Mouse (Mus musculus) forebrain, embryonic 13.5 days (tissue): ENCODE measurements at regions not wholly inside any gene's neighbourhood (a gene's known extent, or its start where the extent isn't known, plus 50 kb on each side); places are given as distances from the start of the nearest gene placed in this dataset.

Experiments used
- ATAC-seq: fragments of 200-750 bp; cut with Nextera tagmentation; 2 replicates; pipeline ENCODE4 v1.8.0; 2017
- H3K27ac ChIP-seq: fragments of 300-500 bp; sonication (generic); 2 replicates; pipeline ENCODE4 v1.5.1; 2015; ENCODE audit warnings: inconsistent platforms, mild to moderate bottlenecking, moderate library complexity
- H3K27me3 ChIP-seq: fragments of 300-500 bp; sonication (generic); 2 replicates; pipeline ENCODE4 v1.6.1; 2015; ENCODE audit warnings: mild to moderate bottlenecking, inconsistent platforms
- H3K36me3 ChIP-seq: fragments of 300-500 bp; sonication (generic); 2 replicates; pipeline ENCODE4 v1.6.1; 2015; ENCODE audit warnings: mild to moderate bottlenecking, inconsistent platforms; ENCODE audit not compliant: poor library complexity, severe bottlenecking
- H3K4me1 ChIP-seq: fragments of 300-500 bp; sonication (generic); 2 replicates; pipeline ENCODE4 v1.6.1; 2015; ENCODE audit warnings: inconsistent platforms
- H3K4me2 ChIP-seq: fragments of 300-500 bp; sonication (generic); 2 replicates; pipeline ENCODE4 v1.6.1; 2015; ENCODE audit warnings: inconsistent platforms, mild to moderate bottlenecking, moderate library complexity
- H3K4me3 ChIP-seq: fragments of 300-500 bp; sonication (generic); 2 replicates; pipeline ENCODE4 v1.5.1; 2015; ENCODE audit warnings: mild to moderate bottlenecking, inconsistent platforms
- H3K9ac ChIP-seq: fragments of 300-500 bp; sonication (generic); 2 replicates; pipeline ENCODE4 v1.6.1; 2015; ENCODE audit warnings: mild to moderate bottlenecking, inconsistent platforms
- H3K9me3 ChIP-seq: fragments of 300-500 bp; sonication (generic); replicated peaks from 2 replicates; pipeline ENCODE4 v1.6.1; 2016; ENCODE audit warnings: inconsistent platforms
- WGBS: fragments of 180-500 bp; shearing (Covaris S2); methylation state at CpG from one replicate; pipeline ENCODE4 v1.1.7; 2015; 5-methylcytosine and 5-hydroxymethylcytosine counted together

- H3K27ac ChIP-seq: no peak overlapping the region
- H3K9ac ChIP-seq: no peak overlapping the region
- H3K4me2 ChIP-seq: no peak overlapping the region
- 56% methylated on average over 3 of the region's 3 CpGs for WGBS
- no peaks in the 10 kb centered on the region for H3K9me3 ChIP-seq
- H3K4me1 ChIP-seq: no peaks in the 10 kb centered on the region
- ATAC-seq: no peak
- H3K36me3 ChIP-seq: no peaks in the 10 kb centered on the region
- H3K4me3 ChIP-seq: no peak overlapping the region
- no peaks in the 10 kb centered on the region for H3K27me3 ChIP-seq
Measured at GRCm38 (mm10) chr10:125164671-125165070, 224.6 kb downstream of the Slc16a7 start.

GRCm38 (mm10) chr10:125161077-125161476 lies 228.2 kb downstream of the Slc16a7 start:
- ATAC-seq: no peak
- no peak overlapping the region for H3K4me2 ChIP-seq
- no peak overlapping the region for H3K27ac ChIP-seq
- H3K9me3 ChIP-seq: no peaks in the 10 kb centered on the region
- H3K27me3 ChIP-seq: no peaks in the 10 kb centered on the region
- H3K36me3 ChIP-seq: no peaks in the 10 kb centered on the region
- no peak overlapping the region for H3K9ac ChIP-seq
- no peaks in the 10 kb centered on the region for H3K4me1 ChIP-seq
- 69% methylated on average over 5 of the region's 5 CpGs for WGBS
- no peak overlapping the region for H3K4me3 ChIP-seq

- Histone ChIP-seq H3K4me3 (no peak overlapping the region), H3K9me3 (no peaks in the 10 kb centered on the region), H3K4me1 (0 out of 2 replicates have a peak, but pooled peaks cover 7% of the 10 kb centered on the region), H3K4me2 (no peak overlapping the region), H3K36me3 (no peaks in the 10 kb centered on the region), H3K9ac (no peak overlapping the region), H3K27ac (no peak overlapping the region), H3K27me3 (no peaks in the 10 kb centered on the region)
- no peak for ATAC-seq
- WGBS: 11% methylated on average over 2 of the region's 2 CpGs
Measured at GRCm38 (mm10) chr10:125148753-125149152, 240.5 kb downstream of the Slc16a7 start.

DNA sequence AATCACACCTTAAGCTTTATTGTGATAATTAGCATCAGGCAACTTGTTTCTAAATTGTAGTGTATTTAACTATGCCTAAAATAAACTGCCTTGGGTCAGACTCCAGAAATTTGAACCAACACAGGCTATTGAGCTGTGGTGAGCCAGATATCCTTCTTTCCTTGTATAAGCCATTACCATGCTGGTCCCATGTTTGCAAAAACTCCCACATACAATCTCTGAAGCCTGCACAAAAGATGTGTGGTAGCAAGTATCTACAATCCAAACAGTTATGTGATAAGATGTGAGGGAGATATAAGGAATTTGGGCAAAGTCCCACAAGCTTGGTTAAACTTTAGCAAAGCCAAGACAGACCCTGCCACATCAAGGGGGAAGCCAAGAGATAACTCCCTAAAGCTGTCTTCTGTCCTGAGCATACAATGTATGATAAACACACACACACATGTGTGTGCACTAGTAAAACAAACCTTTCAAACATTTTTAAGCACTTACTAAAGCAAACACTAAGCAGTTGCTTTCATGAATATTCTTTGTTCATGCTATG lies 242.0 kb downstream of the Slc16a7 start:
- Histone ChIP-seq H3K4me3 (no peak overlapping the region), H3K9me3 (no peaks in the 10 kb centered on the region), H3K4me1 (0 out of 2 replicates have a peak, but pooled peaks cover 7% of the 10 kb centered on the region), H3K36me3 (no peaks in the 10 kb centered on the region), H3K4me2 (no peak overlapping the region), H3K9ac (no peak overlapping the region), H3K27ac (no peak overlapping the region), H3K27me3 (no peaks in the 10 kb centered on the region)
- ATAC-seq: no peak

GRCm38 (mm10) chr10:125146365-125146764 lies 242.9 kb downstream of the Slc16a7 start:
- no peaks in the 10 kb centered on the region for H3K9me3 ChIP-seq
- no peak overlapping the region for H3K4me2 ChIP-seq
- no peak for ATAC-seq
- no peaks in the 10 kb centered on the region for H3K36me3 ChIP-seq
- 0 out of 2 replicates have a peak, but pooled peaks cover 7% of the 10 kb centered on the region for H3K4me1 ChIP-seq
- no peak overlapping the region for H3K27ac ChIP-seq
- 92% methylated on average over 3 of the region's 3 CpGs for WGBS
- H3K9ac ChIP-seq: no peak overlapping the region
- no peaks in the 10 kb centered on the region for H3K27me3 ChIP-seq
- no peak overlapping the region for H3K4me3 ChIP-seq

- no peak for ATAC-seq
- Histone ChIP-seq H3K4me1 (0 out of 2 replicates have a peak, but pooled peaks cover 7% of the 10 kb centered on the region), H3K9ac (no peak overlapping the region), H3K4me3 (no peak overlapping the region), H3K4me2 (no peak overlapping the region), H3K9me3 (no peaks in the 10 kb centered on the region), H3K27ac (no peak overlapping the region), H3K36me3 (no peaks in the 10 kb centered on the region), H3K27me3 (no peaks in the 10 kb centered on the region)
- 90% methylated on average over 4 of the region's 4 CpGs for WGBS
Measured at GRCm38 (mm10) chr10:125145809-125146208, 243.5 kb downstream of the Slc16a7 start.

- 86% methylated on average over 5 of the region's 5 CpGs for WGBS
- no peak overlapping the region for H3K9ac ChIP-seq
- H3K4me1 ChIP-seq: no peaks in the 10 kb centered on the region
- no peaks in the 10 kb centered on the region for H3K9me3 ChIP-seq
- no peak overlapping the region for H3K4me3 ChIP-seq
- peak; percentile 74 for ATAC-seq
- H3K27ac ChIP-seq: no peak overlapping the region
- H3K36me3 ChIP-seq: no peaks in the 10 kb centered on the region
- H3K4me2 ChIP-seq: no peak overlapping the region
- H3K27me3 ChIP-seq: no peaks in the 10 kb centered on the region
Measured at GRCm38 (mm10) chr10:125121762-125122161, 267.5 kb downstream of the Slc16a7 start.

- no peaks in the 10 kb centered on the region for H3K27me3 ChIP-seq
- H3K4me2 ChIP-seq: no peak overlapping the region
- no peaks in the 10 kb centered on the region for H3K4me1 ChIP-seq
- no peak for ATAC-seq
- WGBS: 21% methylated on average over 1 of the region's 1 CpGs
- no peak overlapping the region for H3K4me3 ChIP-seq
- no peaks in the 10 kb centered on the region for H3K36me3 ChIP-seq
- no peak overlapping the region for H3K27ac ChIP-seq
- H3K9ac ChIP-seq: no peak overlapping the region
- H3K9me3 ChIP-seq: no peaks in the 10 kb centered on the region
Measured at GRCm38 (mm10) chr10:125114318-125114717, 274.9 kb downstream of the Slc16a7 start.

GRCm38 (mm10) chr10:125108986-125109385 lies 280.3 kb downstream of the Slc16a7 start:
- Histone ChIP-seq H3K4me2 (no peak overlapping the region), H3K27me3 (no peaks in the 10 kb centered on the region), H3K4me3 (no peak overlapping the region), H3K4me1 (no peaks in the 10 kb centered on the region), H3K9me3 (no peaks in the 10 kb centered on the region), H3K27ac (no peak overlapping the region), H3K36me3 (no peaks in the 10 kb centered on the region), H3K9ac (no peak overlapping the region)
- ATAC-seq: no peak
- WGBS: 81% methylated on average over 1 of the region's 1 CpGs

DNA sequence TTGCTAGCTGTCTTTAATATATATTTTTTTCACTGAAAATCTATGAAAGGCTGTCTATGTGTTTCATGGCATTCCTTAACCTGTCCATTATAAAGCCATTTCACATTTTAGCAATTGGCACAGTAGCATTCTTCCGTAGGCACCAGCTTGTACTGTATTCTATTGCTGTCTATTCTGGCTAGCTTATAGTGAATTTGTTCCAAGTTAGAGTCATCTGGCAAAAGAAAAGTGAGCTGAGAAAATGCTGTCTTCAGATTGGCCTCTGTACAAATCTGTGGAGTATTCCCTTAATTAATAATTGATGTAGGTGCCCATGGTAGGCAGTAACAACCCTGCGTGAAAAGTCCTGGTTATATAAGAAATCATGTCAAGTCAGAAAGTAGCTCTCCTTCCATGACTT lies 304.3 kb downstream of the Slc16a7 start:
- ATAC-seq: no peak
- 82% methylated on average over 2 of the region's 2 CpGs for WGBS

GRCm38 (mm10) chr10:125072401-125072800 lies 316.9 kb downstream of the Slc16a7 start:
- Histone ChIP-seq H3K36me3 (no peaks in the 10 kb centered on the region), H3K27ac (no peak overlapping the region), H3K4me1 (no peaks in the 10 kb centered on the region), H3K27me3 (no peaks in the 10 kb centered on the region), H3K9ac (no peak overlapping the region), H3K4me3 (no peak overlapping the region), H3K4me2 (no peak overlapping the region), H3K9me3 (no peaks in the 10 kb centered on the region)
- ATAC-seq: no peak
- WGBS: 86% methylated on average over 5 of the region's 5 CpGs

More for the DNA sequence above, 304.3 kb downstream of the Slc16a7 start:
- no peak overlapping the region for H3K4me2 ChIP-seq
- H3K9me3 ChIP-seq: no peaks in the 10 kb centered on the region
- H3K36me3 ChIP-seq: no peaks in the 10 kb centered on the region
- H3K9ac ChIP-seq: no peak overlapping the region
- H3K27ac ChIP-seq: no peak overlapping the region
- no peaks in the 10 kb centered on the region for H3K4me1 ChIP-seq
- no peaks in the 10 kb centered on the region for H3K27me3 ChIP-seq
- H3K4me3 ChIP-seq: no peak overlapping the region

- Histone ChIP-seq H3K27ac (no peak overlapping the region), H3K27me3 (no peaks in the 10 kb centered on the region)
Measured at GRCm38 (mm10) chr10:125070246-125070645, 319.0 kb downstream of the Slc16a7 start.

DNA sequence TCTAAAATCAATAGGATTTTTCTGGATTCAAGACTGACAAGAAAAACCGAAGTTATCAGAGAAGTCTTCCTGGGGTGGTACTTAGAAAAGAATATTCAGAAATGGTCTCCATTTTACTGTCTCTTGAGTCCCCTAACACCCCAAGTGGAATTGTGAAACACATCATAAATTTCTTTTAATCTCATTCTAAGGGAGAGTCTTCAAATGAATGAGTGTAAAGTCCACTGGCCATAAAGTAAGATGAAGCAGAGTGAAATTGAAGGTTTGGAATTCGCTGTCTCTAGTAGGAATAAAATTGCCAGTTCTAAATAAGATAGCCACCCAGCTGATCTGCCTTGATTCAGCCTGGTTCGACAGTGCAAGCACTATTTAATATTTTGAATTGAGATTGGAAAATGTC lies 350.0 kb downstream of the Slc16a7 start:
- no peak overlapping the region for H3K27ac ChIP-seq
- WGBS: 87% methylated on average over 3 of the region's 3 CpGs
- H3K4me2 ChIP-seq: no peak overlapping the region
- H3K9ac ChIP-seq: no peak overlapping the region
- no peaks in the 10 kb centered on the region for H3K36me3 ChIP-seq
- H3K9me3 ChIP-seq: no peaks in the 10 kb centered on the region
- no peak for ATAC-seq
- H3K4me1 ChIP-seq: no peaks in the 10 kb centered on the region
- H3K4me3 ChIP-seq: no peak overlapping the region
- H3K27me3 ChIP-seq: no peaks in the 10 kb centered on the region

More at GRCm38 (mm10) chr10:125070246-125070645, 319.0 kb downstream of the Slc16a7 start:
- H3K4me2 ChIP-seq: no peak overlapping the region
- H3K9me3 ChIP-seq: no peaks in the 10 kb centered on the region
- ATAC-seq: no peak
- H3K36me3 ChIP-seq: no peaks in the 10 kb centered on the region
- no peak overlapping the region for H3K4me3 ChIP-seq
- no peaks in the 10 kb centered on the region for H3K4me1 ChIP-seq
- 88% methylated on average over 4 of the region's 4 CpGs for WGBS
- no peak overlapping the region for H3K9ac ChIP-seq
